Mouse (Mus musculus): ENCODE data around the gene Gm17334.

Gm17334 gene

GRCm38 (mm10) chr11:53796409-53797151, 23.6 kb upstream of the Gm17334 start:
- no peak for DNase-seq (ENCODE audit: low spot score)

DNA sequence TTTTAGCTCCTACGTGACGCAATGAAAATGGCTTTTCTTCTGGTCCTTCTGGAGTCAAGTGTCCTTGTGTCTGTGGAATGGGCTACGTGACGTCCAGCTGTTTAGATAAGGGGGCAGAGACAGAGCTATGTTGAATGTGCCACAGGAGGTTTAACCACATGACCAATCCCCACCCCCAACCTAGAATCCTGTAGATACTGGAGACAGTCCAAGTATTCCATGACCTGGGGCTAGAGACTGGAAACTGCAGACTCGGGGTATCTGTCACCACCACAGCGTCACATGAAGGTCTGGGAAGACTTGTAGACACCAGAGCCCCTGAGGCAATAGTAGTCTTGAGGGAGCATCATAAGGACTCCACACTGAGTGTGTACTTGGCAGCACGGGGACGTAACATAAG, 22.8 kb upstream of the Gm17334 start:
- no peak for DNase-seq (ENCODE audit: low spot score)

- DNase-seq (ENCODE audit: low spot score), result peak; percentile 45
Measured at GRCm38 (mm10) chr11:53794671-53795557, 21.9 kb upstream of the Gm17334 start.

DNA sequence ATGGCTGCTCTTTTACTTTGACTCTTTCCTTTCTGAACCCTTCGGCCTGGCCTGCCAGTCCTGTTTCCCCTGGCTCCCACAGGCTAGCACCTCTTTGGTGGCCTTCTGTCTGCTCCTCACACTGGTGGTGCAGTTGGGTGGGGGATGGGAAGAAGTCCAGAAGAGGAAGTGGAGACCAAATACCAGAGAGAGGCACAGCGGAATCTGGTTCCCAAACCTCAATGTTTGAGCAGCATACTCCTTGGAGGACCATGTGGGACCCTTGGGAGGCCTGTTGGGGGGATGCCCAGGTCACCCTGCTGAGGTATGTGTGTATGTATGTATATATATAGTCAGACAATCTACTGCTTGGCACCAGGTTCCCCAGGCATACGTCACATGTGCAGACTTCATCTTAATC, 21.0 kb upstream of the Gm17334 start:
- DNase-seq (ENCODE audit: low spot score), result no peak

DNA sequence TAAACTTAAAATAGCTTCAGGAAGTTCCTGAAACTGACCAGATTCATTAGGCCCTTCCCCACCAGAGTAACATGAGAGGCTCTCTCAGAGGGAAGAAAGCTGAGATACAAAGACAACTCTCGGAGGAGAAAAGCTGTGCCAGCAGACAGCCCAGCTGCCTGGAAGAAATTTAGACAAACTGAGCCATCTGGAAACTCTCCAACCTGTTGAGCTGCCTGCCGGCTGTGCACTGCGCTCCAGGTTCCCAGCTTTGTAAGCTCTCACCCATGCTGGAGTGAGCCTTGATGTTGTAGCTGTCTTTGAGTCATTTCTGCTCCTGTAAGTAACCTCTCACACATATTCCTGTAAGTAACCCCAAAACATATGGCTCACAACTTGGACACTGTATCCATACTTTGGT, 20.0 kb upstream of the Gm17334 start:
- DNase-seq (ENCODE audit: low spot score), result no peak

DNA sequence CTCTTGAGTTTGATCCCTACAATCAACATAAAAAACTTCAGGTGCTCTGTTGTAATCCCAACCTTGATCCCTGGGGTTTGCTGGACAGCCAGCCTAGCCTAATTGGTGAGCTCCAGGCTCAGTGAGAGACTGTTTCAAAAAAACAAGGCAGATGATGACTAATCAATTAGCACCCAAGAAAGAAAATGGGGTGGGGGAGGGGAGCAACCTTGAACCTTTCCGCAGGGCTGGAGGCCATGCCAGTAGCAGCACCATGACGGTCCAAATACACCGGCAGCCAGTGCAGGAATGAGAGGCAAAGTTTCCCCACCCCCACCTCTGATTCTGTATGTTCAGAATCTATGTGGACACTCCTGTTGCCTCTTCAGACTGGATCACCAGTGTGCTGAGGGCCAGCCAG, 16.3 kb upstream of the Gm17334 start:
- no peak for DNase-seq (ENCODE audit: low spot score)

DNA sequence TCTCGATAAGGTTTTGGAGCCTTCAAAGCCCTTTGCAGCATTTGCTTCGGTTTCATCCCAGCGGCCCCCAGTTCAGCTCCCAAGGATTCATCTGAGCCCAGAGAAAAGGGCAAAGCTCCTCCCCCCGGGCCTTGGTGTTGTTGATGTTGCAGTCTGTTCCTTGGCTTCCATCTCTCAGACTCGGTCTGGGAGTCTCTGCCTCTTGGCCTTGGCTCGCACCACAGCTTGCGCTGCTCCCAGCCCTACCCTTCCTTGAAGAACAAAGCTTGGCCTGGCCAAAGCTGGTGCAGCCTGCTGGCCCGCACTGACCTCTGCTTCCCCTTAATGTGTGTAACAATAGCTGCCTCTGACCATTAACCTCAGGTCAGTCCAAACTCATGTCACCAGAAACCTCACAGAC, 15.2 kb upstream of the Gm17334 start:
- DNase-seq (ENCODE audit: low spot score), result peak; percentile 61

DNA sequence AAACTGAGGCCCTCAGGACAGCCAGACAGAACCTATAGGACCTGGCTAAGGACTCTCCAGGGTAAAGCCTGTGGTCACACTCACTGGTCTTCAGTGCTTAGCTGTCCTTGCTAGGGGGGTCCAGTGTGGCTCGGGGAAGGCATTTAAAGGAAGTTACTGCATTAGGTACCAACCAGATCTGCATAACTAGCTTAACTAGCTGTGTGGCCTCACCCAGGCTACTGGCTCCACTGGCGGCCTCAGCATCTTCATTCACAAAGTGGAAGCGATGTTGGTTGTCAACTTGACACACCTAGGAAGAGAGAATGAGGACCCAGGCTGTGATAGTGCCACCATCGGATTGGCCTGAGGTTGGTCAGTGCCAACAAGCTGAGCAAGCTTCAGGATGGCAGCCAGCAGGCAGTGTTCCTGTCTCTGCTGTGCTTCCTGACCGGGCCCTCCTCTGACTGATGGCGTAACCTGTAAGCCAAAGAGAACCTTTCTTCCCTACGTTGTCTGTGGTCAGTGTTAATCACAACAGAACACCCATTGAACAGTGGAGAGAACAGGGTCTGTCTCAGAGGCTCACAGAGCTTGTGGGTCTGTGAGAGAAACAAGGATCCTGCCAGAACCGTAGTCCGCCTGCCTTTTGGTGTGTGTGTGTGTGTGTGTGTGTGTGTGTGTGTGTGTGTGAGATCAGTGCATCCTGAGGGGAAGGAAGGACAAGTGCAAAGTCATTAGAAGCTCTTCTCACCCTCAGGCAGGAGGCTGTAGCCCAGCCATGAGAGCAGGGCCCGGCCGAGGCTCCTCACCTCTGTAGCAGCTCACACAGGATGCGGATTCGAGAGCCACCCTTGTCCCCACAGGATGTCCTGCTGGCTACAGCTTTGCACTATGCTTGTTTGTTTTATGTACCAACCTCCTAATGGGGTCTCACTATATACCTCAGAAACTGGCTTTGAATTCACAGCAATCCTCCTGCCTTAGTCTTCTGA, 13.4 kb upstream of the Gm17334 start:
- no peak for DNase-seq (ENCODE audit: low spot score)

- DNase-seq (ENCODE audit: low spot score), result no peak
Measured at GRCm38 (mm10) chr11:53785311-53785936, 12.4 kb upstream of the Gm17334 start.

- no peak for DNase-seq (ENCODE audit: low spot score)
Measured at GRCm38 (mm10) chr11:53783288-53783687, 10.3 kb upstream of the Gm17334 start.

GRCm38 (mm10) chr11:53781964-53782363, 9.0 kb upstream of the Gm17334 start:
- DNase-seq (ENCODE audit: low spot score), result no peak

DNA sequence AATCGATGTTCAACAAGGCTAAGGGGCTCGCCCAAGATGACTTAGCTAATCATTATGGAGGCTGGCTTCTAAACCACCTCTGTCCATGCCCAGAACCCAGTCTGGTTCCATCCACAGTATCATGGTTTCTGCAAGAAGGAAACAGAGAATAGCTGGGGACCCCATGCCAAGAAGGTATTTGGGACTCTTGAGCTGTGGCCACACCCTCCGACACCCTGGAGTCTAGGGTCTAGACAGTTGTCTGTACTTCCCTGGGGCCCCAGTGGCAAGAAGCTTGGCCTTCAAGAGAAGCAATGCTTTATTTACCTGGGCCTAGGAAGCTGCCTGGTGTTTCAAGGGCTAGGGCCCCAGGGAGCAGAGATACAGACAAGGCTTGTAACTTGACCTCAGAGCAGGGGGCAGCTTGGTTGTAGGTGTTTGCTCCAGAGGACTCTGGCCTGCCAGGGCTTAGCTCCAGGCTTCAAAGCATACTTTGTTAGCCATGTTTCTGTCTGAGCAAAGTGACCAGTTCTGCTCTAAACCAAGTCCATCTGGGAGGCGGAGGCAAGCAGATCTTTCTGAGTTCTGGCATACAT, 8.3 kb upstream of the Gm17334 start:
- no peak for DNase-seq (ENCODE audit: low spot score)

DNA sequence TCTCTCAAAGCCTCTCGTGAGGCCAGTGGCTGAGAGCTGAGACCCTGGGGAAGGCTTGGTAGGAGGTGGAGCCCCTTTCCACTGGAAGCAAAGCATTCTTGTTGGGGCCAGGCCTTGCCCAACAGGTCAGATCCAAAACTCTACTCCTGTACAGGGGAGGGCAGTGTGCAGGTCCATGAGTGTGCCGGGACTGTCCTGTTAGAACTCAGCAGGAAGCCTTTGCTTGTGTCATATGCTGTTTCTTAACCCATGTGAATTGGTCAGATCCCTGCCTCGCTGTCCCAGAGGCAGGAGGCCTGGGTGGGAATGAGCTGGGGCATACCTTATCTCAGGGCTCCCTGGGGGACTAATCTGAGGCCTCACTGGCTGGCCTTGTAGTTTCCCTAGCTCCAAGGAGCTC, 7.3 kb upstream of the Gm17334 start:
- DNase-seq (ENCODE audit: low spot score), result no peak

- DNase-seq (ENCODE audit: low spot score), result no peak
Measured at GRCm38 (mm10) chr11:53779808-53780207, 6.8 kb upstream of the Gm17334 start.

DNA sequence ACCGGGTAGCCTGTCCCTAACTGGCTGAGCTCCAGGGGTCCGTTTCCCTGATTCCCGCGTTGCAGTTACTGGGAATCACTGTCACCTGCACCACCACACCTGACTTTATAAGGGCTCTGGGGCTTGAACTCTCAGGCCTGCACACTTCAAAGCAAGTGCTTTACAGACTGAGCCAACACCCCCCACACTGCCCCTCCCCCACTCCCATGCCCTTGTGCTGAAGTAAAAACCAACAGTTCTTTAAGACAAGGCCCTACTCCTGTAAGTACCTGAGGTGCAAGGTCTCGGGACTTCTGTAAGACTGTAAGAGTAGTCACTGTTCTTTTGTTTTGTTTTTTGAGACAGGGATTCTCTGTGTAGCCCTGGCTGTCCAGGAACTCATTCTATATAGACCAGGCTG, 5.5 kb upstream of the Gm17334 start:
- no peak for DNase-seq (ENCODE audit: low spot score)

DNA sequence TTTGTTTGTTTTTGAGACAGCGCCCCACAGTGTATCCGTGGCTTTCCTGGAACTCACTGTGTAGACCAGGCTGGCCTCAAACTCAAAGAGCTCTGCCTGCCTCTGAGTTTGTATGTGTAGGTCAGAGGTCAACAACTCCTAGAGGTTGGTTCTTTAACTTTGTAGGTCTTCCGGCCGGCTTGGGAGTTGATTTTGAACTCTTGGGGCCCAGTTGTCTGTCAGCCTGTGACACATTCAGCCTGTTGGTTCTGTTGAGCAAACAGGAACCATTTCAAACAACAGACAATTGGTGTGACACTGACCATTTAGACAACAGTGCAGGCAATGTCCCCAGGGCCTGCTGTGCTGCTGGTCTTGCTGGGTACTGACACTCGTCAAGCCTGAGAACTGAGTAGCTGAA, 4.7 kb upstream of the Gm17334 start:
- no peak for DNase-seq (ENCODE audit: low spot score)

GRCm38 (mm10) chr11:53774659-53775255, 1.8 kb upstream of the Gm17334 start:
- DNase-seq (ENCODE audit: low spot score), result no peak

DNA sequence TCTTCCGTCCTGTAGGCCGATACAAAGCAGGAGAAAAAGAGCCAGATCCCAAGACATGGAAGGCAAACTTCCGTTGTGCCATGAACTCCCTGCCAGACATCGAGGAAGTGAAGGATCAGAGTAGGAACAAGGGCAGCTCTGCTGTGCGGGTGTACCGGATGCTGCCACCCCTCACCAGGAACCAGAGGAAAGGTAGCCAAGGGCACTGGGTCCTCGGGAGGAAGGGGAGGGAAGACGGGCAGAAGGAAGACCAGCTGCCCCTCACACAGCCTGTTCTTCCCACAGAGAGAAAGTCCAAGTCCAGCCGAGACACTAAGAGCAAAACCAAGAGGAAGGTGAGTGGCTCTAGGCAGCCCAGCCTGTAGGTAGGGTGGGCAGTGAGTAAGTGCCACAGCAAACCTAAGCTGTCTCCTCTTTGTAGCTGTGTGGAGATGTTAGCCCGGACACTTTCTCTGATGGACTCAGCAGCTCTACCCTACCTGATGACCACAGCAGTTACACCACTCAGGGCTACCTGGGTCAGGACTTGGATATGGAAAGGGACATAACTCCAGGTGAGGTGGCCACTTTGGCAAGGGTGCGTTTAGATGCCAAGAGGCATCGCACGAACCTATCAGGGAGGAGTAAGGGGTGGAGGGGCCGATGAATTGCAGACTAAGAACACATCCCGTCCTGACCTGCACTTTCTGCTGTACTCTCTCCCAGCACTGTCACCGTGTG, 814 bp upstream of the Gm17334 start:
- no peak for DNase-seq (ENCODE audit: low spot score)

GRCm38 (mm10) chr11:53772536-53772935, 451 bp downstream of the Gm17334 start:
- no peak for DNase-seq (ENCODE audit: low spot score)

All from embryo, embryonic 10 days (tissue).